Mouse (Mus musculus): Measurements from ENCODE around the gene Ago3.

Ago3 gene

DNA sequence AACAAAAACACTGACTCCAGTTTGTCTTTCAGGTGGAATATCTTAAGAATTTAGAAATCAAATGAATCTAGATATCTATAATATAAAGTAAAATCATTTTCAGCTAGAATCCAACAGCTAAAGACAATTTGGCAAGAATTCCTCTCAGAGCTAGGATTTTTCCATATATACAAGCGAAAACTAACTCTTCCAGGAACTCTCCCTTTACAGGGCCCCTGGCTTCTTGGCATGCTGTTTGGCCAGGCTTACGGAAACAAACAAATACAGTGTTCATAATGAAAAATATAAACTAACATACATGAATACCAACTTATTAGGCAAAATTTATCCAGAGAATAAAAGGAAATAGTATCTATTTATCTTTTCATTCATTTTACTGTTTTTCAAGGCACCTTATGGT is 5.5 kb downstream of the Ago3 start:
- no peak for DNase-seq (ENCODE audit: low read depth, low spot score)

DNA sequence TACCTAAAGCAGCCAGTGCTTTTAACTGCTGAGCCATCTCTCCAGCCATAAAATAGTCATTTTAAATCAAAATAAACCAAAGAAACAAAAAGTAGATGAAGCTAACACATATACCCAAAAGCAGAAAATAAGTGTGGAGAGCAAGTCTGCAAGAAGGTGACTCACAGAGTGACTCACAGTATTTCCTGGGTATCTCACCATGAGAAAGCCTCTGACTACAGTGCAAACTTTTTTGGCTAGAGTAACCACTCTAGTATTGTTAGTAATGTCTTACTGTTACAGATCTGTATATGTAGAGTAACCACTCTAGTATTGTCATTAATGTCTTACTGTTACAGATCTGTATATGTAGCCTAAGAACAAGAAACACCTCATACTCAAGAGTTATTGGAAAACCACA is 13.6 kb downstream of the Ago3 start:
- DNase-seq (ENCODE audit: low read depth, low spot score): no peak

GRCm38 (mm10) chr4:126412526-126412925 is 16.8 kb downstream of the Ago3 start:
- DNase-seq (ENCODE audit: low read depth, low spot score): no peak

- DNase-seq (ENCODE audit: low read depth, low spot score): no peak
Measured at GRCm38 (mm10) chr4:126371497-126371896, 57.9 kb downstream of the Ago3 start.

DNA sequence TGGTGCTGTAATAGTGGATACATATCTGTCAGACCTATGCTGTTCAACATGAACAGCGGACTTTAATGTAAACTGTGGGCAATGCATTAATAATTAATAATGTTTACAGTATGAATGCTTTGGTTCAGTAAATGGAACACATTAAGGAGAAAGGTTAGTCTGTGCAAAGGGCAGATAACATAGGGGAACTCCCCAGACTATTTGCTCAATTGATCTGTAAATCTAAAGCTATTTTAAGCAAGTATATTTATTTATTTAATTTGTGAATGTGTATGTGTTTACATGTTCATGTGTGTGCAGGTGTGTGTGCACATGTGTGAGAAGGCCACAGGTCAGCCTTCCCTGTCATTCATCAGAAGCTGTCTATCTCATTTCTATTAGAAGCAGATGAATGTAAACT is 69.3 kb downstream of the Ago3 start:
- no peak for DNase-seq (ENCODE audit: low read depth, low spot score)

DNA sequence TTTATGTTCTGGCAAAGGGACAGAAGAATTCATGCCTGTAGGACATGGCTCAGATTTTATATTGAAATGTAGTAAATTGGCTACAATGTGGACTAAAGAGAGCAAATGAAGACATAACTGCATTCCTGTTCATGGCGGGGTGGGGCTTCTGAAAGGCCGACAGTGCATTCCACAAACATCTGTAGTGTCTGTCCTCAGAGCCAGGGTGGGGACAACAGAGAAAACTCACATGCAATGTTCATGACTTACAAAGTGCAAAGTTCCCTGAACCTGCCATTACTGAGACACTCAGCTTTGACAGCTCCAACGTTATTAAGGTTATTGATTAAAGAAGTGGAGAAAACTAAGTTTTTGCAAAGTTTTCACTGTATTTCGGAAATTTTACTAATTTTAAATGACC is 85.9 kb downstream of the Ago3 start:
- DNase-seq (ENCODE audit: low read depth, low spot score): no peak

DNA sequence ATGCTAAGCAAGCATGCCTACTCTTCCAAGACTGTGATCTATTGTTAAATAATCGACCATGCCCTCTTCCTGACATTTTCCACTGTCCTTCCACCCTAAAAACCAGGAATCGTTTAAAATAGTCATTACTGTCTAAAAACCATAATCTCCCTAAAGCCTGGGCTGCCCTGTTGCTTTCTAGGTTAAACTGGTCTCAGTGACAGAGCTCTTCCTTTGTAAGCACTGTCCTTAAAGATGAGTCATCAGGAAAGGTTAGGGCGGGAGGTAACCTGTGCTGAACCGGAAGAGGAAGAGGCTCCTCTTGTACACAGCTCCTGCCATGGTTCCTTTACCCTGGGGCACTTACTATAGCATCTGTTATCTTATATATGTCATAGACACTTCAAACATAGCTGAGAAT is 89.9 kb downstream of the Ago3 start:
- DNase-seq (ENCODE audit: low read depth, low spot score): no peak

DNA sequence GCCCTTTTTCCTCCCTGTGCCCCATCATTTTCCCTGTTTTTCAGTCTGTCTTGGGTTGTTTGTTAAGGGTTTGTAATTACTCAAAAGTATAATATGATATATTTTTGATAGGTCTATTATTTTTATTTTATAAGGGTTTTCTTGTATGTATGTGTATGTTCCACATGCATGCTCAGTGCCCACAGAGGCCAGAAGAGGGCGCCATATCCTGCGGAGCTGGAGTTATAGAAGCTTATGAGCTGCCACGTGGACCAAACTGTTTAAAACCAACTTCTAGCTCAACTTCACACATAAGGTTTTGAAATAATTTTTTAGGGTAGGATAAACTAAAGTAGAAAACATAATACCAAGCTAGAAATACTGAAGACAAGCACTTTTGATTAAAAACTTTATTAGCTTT is 97.0 kb downstream of the Ago3 start:
- DNase-seq (ENCODE audit: low read depth, low spot score): peak; percentile 77

DNA sequence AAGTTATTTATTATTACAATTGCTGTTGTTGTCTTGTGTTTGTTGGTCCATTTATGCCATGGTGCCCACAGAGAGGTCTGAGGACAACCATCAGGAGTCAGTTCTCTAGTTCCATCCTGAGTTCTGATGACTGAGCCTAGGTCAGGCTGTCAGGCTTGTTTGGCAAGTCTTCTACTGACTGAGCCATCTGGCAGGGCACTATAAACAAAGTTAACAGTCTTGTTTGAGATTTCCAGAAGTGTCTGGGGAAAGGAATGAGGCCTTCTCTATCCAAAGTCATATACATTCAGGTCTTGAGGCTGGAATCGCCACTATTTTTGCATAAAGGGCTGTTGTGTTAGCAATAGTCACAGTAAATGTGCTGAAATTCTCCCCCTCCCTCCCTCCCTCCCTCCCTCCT is 97.6 kb downstream of the Ago3 start:
- no peak for DNase-seq (ENCODE audit: low read depth, low spot score)

DNA sequence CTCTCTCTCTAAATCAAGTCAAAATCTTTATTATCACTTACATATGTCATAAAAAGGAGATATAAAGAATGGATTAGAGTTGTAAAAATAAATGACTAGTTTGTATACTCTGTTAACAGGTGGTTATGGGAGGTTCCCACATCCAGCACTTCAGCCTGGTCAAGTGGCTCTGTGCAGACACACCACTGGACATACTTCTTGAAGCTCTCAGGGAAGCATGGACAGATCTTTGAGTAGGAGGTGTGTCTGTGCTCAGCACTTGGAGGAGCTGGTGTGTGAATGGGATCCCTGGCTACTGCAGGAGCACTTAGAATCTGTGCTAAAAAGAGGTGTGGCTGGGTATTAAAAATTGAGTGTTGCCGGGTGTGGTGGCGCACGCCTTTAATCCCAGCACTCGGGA is 99.1 kb downstream of the Ago3 start:
- no peak for DNase-seq (ENCODE audit: low read depth, low spot score)

DNA sequence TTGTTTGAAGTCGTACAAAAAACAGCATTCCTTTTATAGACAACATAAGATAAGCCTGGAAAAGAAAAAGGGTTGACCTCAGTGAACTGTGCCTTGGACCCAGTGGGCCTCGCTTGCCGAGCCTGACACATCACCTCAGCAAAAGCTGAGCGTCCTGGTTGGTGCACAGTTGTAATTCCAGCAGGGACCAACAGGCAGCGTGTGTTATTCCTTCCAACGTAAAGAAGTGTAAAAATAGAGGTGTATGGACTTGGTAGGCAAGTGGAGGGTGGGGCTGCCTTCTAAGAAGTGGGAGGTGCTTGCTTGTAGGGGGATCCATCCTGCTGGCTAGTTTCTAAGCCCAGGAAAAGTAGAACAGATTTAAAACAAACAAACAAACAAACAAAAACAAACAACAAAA is 103.3 kb downstream of the Ago3 start:
- DNase-seq (ENCODE audit: low read depth, low spot score): no peak

DNA sequence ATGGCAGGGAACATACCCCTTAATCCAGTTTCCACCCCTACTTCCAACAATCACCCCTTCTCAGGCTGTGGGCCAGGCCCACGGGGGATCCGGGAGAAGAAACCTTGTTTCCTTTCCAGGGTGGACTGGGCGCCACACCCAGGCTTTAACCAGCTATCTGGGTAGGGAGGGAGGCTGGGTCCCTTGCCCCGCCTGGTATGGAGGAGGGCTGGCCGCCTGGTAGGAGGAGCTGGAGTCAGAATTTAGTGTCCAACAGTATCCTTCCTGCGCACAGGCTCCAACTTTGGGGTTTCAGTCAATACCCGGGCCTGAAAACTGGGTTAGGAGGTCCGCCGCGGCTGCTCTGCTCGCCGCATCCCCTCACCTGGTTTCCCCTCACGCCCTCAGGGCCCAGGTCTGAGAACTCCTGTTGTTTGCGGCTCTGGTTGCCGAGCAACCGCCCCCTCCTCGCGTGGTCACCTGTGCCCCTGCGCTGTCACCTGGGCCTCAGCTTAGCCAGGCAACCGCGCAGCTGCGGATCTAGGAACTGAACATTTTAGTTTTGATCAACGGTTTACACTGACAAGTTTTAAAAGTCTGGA is 104.0 kb downstream of the Ago3 start, which contains the start of gene Tekt2:
Gene Tekt2, minus strand, starts transcription at position 408 of the 581 bp plus-strand sequence.
- no peak for DNase-seq (ENCODE audit: low read depth, low spot score)

DNA sequence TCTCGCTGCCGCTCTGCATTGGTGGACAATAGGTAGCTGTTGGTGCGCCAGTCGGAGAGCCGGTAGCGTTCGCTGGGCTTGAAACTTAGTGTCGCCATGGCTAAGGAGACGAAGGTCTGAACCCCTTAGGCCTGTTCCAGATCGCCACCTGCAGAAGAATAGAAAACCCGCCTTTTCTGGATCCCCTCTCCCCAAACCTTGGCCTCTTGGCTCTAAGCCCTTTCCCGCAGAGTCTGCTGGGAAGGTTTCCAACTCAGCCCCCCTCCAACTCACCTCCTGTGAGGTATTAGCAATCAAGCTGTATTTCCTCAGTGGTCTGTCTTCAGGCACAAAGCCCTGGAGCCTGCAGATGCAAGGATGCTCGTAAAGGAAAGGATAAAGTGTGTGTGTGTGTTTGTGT is 104.5 kb downstream of the Ago3 start:
- DNase-seq (ENCODE audit: low read depth, low spot score): no peak

- DNase-seq (ENCODE audit: low read depth, low spot score): no peak
Measured at GRCm38 (mm10) chr4:126322646-126323045, 106.7 kb downstream of the Ago3 start.

- DNase-seq (ENCODE audit: low read depth, low spot score): no peak
Measured at GRCm38 (mm10) chr4:126321854-126322511, 107.4 kb downstream of the Ago3 start.

DNA sequence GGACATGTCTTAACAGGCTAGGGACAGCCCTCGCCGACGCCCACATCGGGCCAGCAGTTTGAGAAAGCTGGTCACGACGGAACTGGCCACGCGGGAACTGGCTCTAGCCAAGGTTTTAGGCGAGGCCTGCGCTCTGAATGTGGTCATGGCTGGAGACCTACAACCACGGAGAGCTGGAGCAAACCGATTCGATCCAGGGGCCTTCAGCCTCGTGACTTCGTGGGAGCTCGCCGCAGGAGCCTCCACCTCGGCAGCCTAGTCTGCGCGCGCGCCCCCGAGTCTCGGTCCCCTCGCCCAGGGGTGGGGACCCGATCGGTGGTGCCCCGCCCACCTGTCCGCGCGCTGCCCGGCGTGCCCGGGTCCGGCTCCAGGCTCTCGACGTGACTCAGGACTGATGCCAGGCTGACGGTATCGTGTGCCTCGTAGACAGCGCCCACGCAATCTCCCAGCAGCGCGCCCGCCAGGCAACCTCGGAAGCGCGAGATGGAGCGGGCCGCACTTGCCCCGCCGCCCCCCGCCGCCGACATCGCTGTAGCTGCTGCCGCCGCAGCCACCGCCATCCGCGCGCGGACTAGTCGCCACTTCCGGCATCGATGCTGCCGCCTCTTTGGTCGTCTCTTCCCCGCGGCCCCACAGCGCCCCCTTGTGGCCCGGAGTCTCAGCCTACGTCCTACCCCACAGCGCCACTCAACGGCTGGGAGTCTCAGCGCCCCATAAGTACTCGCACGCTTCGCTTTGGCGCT is 108.1 kb downstream of the Ago3 start, which contains the start of gene Adprhl2:
Gene Adprhl2, minus strand, starts transcription at position 593 of the 743 bp plus-strand sequence.
- DNase-seq (ENCODE audit: low read depth, low spot score): peak; percentile 98

DNA sequence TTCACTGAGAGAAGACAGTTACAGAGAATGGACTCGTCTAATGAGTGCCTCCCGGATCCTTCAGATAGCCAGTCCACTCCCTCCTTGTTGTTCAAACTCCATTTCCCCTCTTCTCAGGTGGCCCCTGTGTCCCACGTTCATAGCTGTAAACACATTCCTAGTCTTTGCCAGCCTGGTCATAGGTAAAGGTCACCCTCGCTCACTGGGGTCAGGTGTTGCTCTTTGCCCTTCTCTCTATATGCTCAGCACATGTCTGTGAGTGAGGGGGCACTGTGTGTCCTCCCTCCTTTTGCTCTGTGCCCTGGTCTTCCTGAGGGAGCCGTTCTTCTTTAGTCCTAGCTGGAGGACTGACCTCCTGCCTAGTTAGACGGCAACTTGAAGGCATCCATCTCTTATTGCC is 109.5 kb downstream of the Ago3 start:
- DNase-seq (ENCODE audit: low read depth, low spot score): no peak

- DNase-seq (ENCODE audit: low read depth, low spot score): no peak
Measured at GRCm38 (mm10) chr4:126316443-126317040, 112.8 kb downstream of the Ago3 start.

GRCm38 (mm10) chr4:126315931-126316330 is 113.4 kb downstream of the Ago3 start:
- DNase-seq (ENCODE audit: low read depth, low spot score): no peak

GRCm38 (mm10) chr4:126314393-126314792 is 115.0 kb downstream of the Ago3 start:
- no peak for DNase-seq (ENCODE audit: low read depth, low spot score)

GRCm38 (mm10) chr4:126313202-126313601 is 116.2 kb downstream of the Ago3 start:
- no peak for DNase-seq (ENCODE audit: low read depth, low spot score)

- no peak for DNase-seq (ENCODE audit: low read depth, low spot score)
Measured at GRCm38 (mm10) chr4:126311566-126312200, 117.7 kb downstream of the Ago3 start.

Data from A20 (cell line).